Mouse (Mus musculus): ENCODE results near the gene Ssc5d.

GRCm38 (mm10) chr7:4926849-4927248 lies 1.3 kb downstream of the Ssc5d start:
- no peak for TF ChIP-seq POLR2A (IDR thresholded peaks at IDR 0.05; ENCODE audit: low read depth, low read length)
- TF ChIP-seq CTCF (IDR thresholded peaks at IDR 0.05; ENCODE audit: extremely low read depth, insufficient read length, insufficient replicate concordance, low read depth, low read length), result no peak

Data from small intestine, adult 2 months (tissue).